Mouse (Mus musculus): ENCODE results near the gene Hnrnpll. TPM values are rescaled to one million over a fixed set of nuclear protein-coding genes. Genes with fewer than 3 reads are reported as not detected.

Gene Hnrnpll
- polyA plus RNA-seq, 1 experiment from 2014 or later = 28.1 TPM

DNA sequence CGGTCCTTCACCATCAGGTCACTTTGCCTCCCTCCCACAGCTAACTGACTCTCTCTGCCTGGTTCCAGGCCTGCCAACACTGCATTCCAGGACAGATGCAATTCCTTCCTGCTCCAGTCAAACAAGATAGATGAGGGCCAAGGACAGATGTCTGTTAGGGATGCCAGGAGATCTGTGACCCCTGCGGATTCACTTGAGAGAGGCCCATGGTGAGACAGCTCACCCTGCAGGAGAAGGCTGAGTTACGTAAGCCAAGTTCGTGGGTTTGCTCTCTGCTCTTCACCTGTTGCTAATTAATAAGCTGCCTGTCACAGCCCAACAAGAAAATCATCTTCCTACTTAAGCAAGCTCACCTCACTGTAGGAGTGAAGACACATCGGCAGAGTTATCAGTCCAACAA, 63.1 kb downstream of the Hnrnpll start:
- 84% methylated on average over 5 of the region's 5 CpGs for WGBS (ENCODE audit: missing documents)

GRCm38 (mm10) chr17:79995091-79995691, 66.9 kb downstream of the Hnrnpll start:
- H3K27ac ChIP-seq = no peak overlapping the region
- no peak overlapping the region for H3K4me3 ChIP-seq (ENCODE audit: inconsistent target)
- H3K79me2 ChIP-seq (ENCODE audit: inconsistent target) = no peaks in the 10 kb centered on the region
- H3K36me3 ChIP-seq (ENCODE audit: inconsistent target) = no peaks in the 10 kb centered on the region
- 78% methylated on average over 3 of the region's 3 CpGs for WGBS (ENCODE audit: missing documents)

More for the DNA sequence above, 63.1 kb downstream of the Hnrnpll start:
- Histone ChIP-seq H3K4me3 (ENCODE audit: inconsistent target) (no peak overlapping the region), H3K79me2 (ENCODE audit: inconsistent target) (no peaks in the 10 kb centered on the region), H3K36me3 (ENCODE audit: inconsistent target) (no peaks in the 10 kb centered on the region), H3K27ac (no peak overlapping the region)

DNA sequence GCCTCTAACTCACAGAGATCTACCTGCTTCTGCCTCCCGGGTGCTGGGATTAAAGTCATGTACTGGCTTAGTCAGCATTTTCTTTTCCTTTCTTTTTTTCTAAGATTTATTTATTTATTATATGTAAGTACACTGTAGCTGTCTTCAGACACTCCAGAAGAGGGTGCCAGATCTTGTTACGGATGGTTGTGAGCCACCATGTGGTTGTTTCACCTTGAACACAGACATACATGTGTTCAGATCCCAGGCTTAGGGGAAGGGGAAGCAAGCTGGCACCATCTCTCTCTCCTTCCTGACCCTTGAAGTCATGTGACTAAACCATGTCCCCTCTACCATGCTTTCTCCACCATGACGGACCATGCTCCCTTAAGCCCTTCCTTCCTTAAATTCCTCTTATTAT, 70.0 kb downstream of the Hnrnpll start:
- no peaks in the 10 kb centered on the region for H3K79me2 ChIP-seq (ENCODE audit: inconsistent target)
- no peak overlapping the region for H3K27ac ChIP-seq
- no peaks in the 10 kb centered on the region for H3K36me3 ChIP-seq (ENCODE audit: inconsistent target)
- H3K4me3 ChIP-seq (ENCODE audit: inconsistent target) = no peak overlapping the region
- WGBS (ENCODE audit: missing documents) = 87% methylated on average over 3 of the region's 3 CpGs

GRCm38 (mm10) chr17:79991166-79991958, 70.8 kb downstream of the Hnrnpll start:
- no peaks in the 10 kb centered on the region for H3K79me2 ChIP-seq (ENCODE audit: inconsistent target)
- no peak overlapping the region for H3K4me3 ChIP-seq (ENCODE audit: inconsistent target)
- 37% methylated on average over 12 of the region's 12 CpGs for WGBS (ENCODE audit: missing documents)
- H3K36me3 ChIP-seq (ENCODE audit: inconsistent target) = no peaks in the 10 kb centered on the region
- H3K27ac ChIP-seq = no peak overlapping the region

DNA sequence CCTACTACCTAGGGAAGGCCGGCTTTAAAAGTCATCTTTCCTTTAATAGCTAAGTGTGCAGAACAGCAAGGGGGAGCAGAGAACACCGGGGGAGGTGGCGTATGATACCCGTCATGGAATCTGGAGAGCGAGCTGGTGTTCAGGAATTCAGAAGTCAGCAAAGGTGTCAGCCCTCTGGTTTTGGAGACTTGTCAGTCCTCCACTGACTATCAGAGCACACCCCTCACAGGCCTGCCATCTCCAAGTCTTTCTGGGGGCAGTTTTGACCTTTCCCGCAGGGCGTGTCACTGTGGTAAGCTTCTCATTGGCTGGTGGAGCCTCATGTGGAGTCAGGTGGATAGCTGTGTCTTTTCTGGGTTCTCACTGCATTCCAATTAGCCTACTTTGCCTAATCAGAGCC, 72.0 kb downstream of the Hnrnpll start:
- Histone ChIP-seq H3K4me3 (ENCODE audit: inconsistent target) (no peak overlapping the region), H3K36me3 (ENCODE audit: inconsistent target) (no peaks in the 10 kb centered on the region), H3K27ac (no peak overlapping the region), H3K79me2 (ENCODE audit: inconsistent target) (no peaks in the 10 kb centered on the region)
- 97% methylated on average over 7 of the region's 7 CpGs for WGBS (ENCODE audit: missing documents)

DNA sequence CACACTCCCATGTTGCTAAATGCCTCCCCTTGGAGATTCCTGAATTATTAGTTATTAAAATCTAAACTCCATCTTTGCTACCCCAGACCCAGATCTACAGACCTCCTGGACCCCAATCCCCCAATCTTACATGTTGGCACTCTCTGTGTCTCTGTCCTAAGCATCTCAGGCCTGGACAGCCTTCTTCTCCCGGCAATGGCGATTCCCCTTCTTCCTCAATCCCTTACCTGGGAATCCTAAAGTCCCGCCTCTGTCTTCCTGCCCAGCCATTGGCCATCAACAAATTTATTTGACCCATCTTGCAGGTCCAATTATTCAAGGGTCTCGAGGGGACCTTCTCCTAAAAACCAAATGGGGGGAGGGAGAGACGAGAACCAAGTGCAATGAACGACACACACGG, 77.7 kb downstream of the Hnrnpll start:
- H3K27ac ChIP-seq = no peak overlapping the region
- no peaks in the 10 kb centered on the region for H3K79me2 ChIP-seq (ENCODE audit: inconsistent target)
- no peak overlapping the region for H3K4me3 ChIP-seq (ENCODE audit: inconsistent target)
- no peaks in the 10 kb centered on the region for H3K36me3 ChIP-seq (ENCODE audit: inconsistent target)
- WGBS (ENCODE audit: missing documents) = 98% methylated on average over 7 of the region's 7 CpGs

DNA sequence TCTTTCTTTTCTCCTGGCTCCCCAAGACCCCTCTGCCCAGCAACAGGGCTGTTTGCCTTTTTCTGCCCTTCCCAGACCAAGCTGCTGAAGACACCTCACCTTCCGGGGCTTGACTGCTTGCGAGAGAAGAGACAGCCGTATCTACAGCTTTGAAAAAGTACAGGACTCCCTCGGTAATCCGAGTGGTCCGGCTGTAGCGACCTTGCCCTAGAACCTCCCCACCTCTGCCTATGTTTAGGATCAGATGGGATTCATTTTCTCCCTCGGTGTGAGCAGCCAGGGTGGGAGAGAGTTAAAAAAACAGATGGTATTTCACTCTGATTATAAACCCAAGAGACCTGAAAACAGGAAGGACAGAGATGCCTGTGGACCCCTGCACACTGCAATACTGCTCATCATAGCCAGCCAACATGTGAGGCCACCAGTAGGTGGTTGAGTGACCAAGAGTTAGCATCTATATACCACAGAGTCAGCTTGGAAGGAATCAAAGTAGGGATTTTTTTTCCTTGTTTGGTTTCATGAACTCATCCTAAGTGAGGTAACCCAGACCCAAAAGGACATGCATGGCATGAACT, 79.1 kb downstream of the Hnrnpll start:
- Histone ChIP-seq H3K27ac (no peak overlapping the region), H3K79me2 (ENCODE audit: inconsistent target) (no peaks in the 10 kb centered on the region)

GRCm38 (mm10) chr17:79982548-79982947, 79.6 kb downstream of the Hnrnpll start:
- no peak overlapping the region for H3K4me3 ChIP-seq (ENCODE audit: inconsistent target)
- no peaks in the 10 kb centered on the region for H3K79me2 ChIP-seq (ENCODE audit: inconsistent target)
- no peaks in the 10 kb centered on the region for H3K36me3 ChIP-seq (ENCODE audit: inconsistent target)
- H3K27ac ChIP-seq = no peak overlapping the region
- WGBS (ENCODE audit: missing documents) = 50% methylated on average over 7 of the region's 7 CpGs

More for the DNA sequence above, 79.1 kb downstream of the Hnrnpll start:
- H3K4me3 ChIP-seq (ENCODE audit: inconsistent target) = no peak overlapping the region
- no peaks in the 10 kb centered on the region for H3K36me3 ChIP-seq (ENCODE audit: inconsistent target)
- 81% methylated on average over 8 of the region's 8 CpGs for WGBS (ENCODE audit: missing documents)

- 72% methylated on average over 12 of the region's 12 CpGs for WGBS (ENCODE audit: missing documents)
- Histone ChIP-seq H3K79me2 (ENCODE audit: inconsistent target) (no peaks in the 10 kb centered on the region), H3K27ac (no peak overlapping the region), H3K36me3 (ENCODE audit: inconsistent target) (no peaks in the 10 kb centered on the region), H3K4me3 (ENCODE audit: inconsistent target) (no peak overlapping the region)
These were observed 80.2 kb downstream of the Hnrnpll start for GRCm38 (mm10) chr17:79981758-79982481.

GRCm38 (mm10) chr17:79981348-79981747, 80.8 kb downstream of the Hnrnpll start:
- 75% methylated on average over 6 of the region's 6 CpGs for WGBS (ENCODE audit: missing documents)
- no peaks in the 10 kb centered on the region for H3K79me2 ChIP-seq (ENCODE audit: inconsistent target)
- no peak overlapping the region for H3K27ac ChIP-seq
- no peak overlapping the region for H3K4me3 ChIP-seq (ENCODE audit: inconsistent target)
- H3K36me3 ChIP-seq (ENCODE audit: inconsistent target) = no peaks in the 10 kb centered on the region

DNA sequence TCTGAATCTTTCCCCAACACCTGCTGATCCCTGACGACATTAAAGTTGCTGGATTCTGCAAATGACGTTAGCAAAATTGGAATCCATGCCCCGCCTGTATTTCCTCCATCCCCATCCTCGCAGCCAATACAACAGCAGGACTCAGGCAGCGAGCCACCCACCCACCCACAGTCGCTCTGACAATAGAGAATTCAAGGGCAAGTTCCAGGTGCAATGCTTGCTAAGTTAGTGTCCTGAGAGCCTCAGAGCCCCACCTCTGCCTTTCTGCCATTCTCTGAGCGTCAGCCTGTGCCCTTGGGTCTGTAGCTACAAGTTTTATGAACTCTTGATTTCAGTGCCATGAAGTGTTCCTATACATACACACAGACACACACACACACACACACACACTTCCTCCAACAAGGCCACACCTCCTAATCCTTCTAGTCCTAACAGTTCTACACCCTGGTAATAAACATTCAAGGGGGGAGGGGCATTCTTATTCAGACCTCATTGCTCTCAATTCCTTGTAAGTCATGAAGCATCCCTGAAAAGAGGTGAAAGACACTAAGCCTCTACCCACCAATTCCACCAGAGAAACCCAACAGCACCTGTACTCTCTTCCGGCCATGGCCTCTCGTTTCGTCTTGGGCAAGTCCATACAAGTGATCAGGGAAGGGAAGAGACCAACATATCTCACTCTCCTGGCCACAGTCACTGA, 81.6 kb downstream of the Hnrnpll start:
- Histone ChIP-seq H3K36me3 (ENCODE audit: inconsistent target) (no peaks in the 10 kb centered on the region), H3K27ac (no peak overlapping the region), H3K79me2 (ENCODE audit: inconsistent target) (no peaks in the 10 kb centered on the region), H3K4me3 (ENCODE audit: inconsistent target) (no peak overlapping the region)
- 89% methylated on average over 10 of the region's 10 CpGs for WGBS (ENCODE audit: missing documents)
